Mouse (Mus musculus): ENCODE measurements around the gene Pold1. TPM values are rescaled to one million over a fixed set of nuclear protein-coding genes. Genes with fewer than 3 reads are reported as not detected.

Pold1 gene
- total and polyA plus RNA-seq, 2 experiments from 2014 or later = 18.3 to 41.8 TPM

DNA sequence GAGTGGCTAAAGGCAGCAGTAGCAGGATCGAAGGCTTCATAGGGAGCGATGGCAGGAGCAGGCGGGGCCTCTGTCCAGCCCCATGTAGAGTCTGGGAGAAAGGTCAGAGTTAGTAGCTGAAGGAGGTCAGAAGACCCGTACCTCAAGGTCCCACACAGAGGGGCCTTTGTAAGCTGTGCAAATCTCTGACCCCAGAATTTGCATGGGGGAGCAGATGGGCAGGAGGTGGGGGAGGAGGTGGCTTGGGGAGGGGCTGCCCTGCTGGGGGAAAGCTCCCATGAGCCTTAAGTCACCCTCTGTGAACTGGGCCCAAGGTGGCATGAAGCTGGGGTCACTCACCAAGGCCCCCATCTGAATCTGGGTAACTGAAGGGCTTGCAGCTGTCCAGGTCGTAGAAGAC, 19.1 kb downstream of the Pold1 start:
- ATAC-seq (ENCODE audit: insufficient read depth, low read depth) (no peak), DNase-seq (ENCODE audit: low spot score) (no peak)
- TF ChIP-seq CTCF (IDR thresholded peaks at IDR 0.05; ENCODE audit: low read depth) = no peak
- TF ChIP-seq EP300 (IDR thresholded peaks at IDR 0.05; ENCODE audit: low read depth) = no peak
- 67% methylated on average over 5 of the region's 5 CpGs for WGBS
- Histone ChIP-seq H3K9me3 (replicated peaks; ENCODE audit: control insufficient read depth, low read length) (no peaks in the 10 kb centered on the region), H3K4me1 (ENCODE audit: control insufficient read depth, insufficient read depth) (peaks cover 18% of the 10 kb centered on the region), H3K4me3 (ENCODE audit: low read depth, low read length) (no peak overlapping the region), H3K27ac (ENCODE audit: low read depth) (no peak overlapping the region), H3K36me3 (replicated peaks; ENCODE audit: control insufficient read depth, insufficient read depth, low read length) (peaks cover 14% of the 10 kb centered on the region; the same call in 1 of the 2 replicates), H3K27me3 (ENCODE audit: control insufficient read depth, insufficient read depth, low read length) (no peaks in the 10 kb centered on the region), H3K9ac (replicated peaks; ENCODE audit: low read depth, low read length) (no peak overlapping the region), H3K4me2 (ENCODE audit: low read depth, low read length) (no peak overlapping the region)

GRCm38 (mm10) chr7:44527483-44528398, 20.9 kb downstream of the Pold1 start:
- no peak overlapping the region; the same call in 1 of the 2 replicates for H3K27ac ChIP-seq (ENCODE audit: low read depth)
- DNase-seq (ENCODE audit: low spot score) (peak; percentile 63), ATAC-seq (ENCODE audit: insufficient read depth, low read depth) (peak; percentile 31)
- H3K9ac ChIP-seq (replicated peaks; ENCODE audit: low read depth, low read length) = peak overlapping the region; percentile 43
- H3K4me2 ChIP-seq (ENCODE audit: low read depth, low read length) = peak overlapping the region; percentile 63
- WGBS = 7% methylated on average over 40 of the region's 40 CpGs
- no peaks in the 10 kb centered on the region for H3K9me3 ChIP-seq (replicated peaks; ENCODE audit: control insufficient read depth, low read length)
- TF ChIP-seq EP300 (IDR thresholded peaks at IDR 0.05; ENCODE audit: low read depth) = no peak
- TF ChIP-seq CTCF (IDR thresholded peaks at IDR 0.05; ENCODE audit: low read depth) = peak; percentile 72
- peaks cover 22% of the 10 kb centered on the region for H3K4me1 ChIP-seq (ENCODE audit: control insufficient read depth, insufficient read depth)
- peak overlapping the region; percentile 38 for H3K4me3 ChIP-seq (ENCODE audit: low read depth, low read length)
- H3K27me3 ChIP-seq (ENCODE audit: control insufficient read depth, insufficient read depth, low read length) = no peaks in the 10 kb centered on the region; the same call in 1 of the 2 replicates
- H3K36me3 ChIP-seq (replicated peaks; ENCODE audit: control insufficient read depth, insufficient read depth, low read length) = peaks cover under 1% of the 10 kb centered on the region; the same call in 1 of the 2 replicates

GRCm38 (mm10) chr7:44526414-44527154, 22.1 kb downstream of the Pold1 start:
- ATAC-seq (ENCODE audit: insufficient read depth, low read depth) (no peak), DNase-seq (ENCODE audit: low spot score) (no peak)
- Histone ChIP-seq H3K9me3 (replicated peaks; ENCODE audit: control insufficient read depth, low read length) (no peaks in the 10 kb centered on the region), H3K4me1 (ENCODE audit: control insufficient read depth, insufficient read depth) (peaks cover 22% of the 10 kb centered on the region), H3K4me3 (ENCODE audit: low read depth, low read length) (no peak overlapping the region), H3K27me3 (ENCODE audit: control insufficient read depth, insufficient read depth, low read length) (peaks cover 11% of the 10 kb centered on the region), H3K9ac (replicated peaks; ENCODE audit: low read depth, low read length) (no peak overlapping the region), H3K27ac (ENCODE audit: low read depth) (no peak overlapping the region), H3K4me2 (ENCODE audit: low read depth, low read length) (no peak overlapping the region), H3K36me3 (replicated peaks; ENCODE audit: control insufficient read depth, insufficient read depth, low read length) (no peaks in the 10 kb centered on the region)
- TF ChIP-seq EP300 (IDR thresholded peaks at IDR 0.05; ENCODE audit: low read depth) (no peak), CTCF (IDR thresholded peaks at IDR 0.05; ENCODE audit: low read depth) (no peak)
- 90% methylated on average over 14 of the region's 14 CpGs for WGBS

DNA sequence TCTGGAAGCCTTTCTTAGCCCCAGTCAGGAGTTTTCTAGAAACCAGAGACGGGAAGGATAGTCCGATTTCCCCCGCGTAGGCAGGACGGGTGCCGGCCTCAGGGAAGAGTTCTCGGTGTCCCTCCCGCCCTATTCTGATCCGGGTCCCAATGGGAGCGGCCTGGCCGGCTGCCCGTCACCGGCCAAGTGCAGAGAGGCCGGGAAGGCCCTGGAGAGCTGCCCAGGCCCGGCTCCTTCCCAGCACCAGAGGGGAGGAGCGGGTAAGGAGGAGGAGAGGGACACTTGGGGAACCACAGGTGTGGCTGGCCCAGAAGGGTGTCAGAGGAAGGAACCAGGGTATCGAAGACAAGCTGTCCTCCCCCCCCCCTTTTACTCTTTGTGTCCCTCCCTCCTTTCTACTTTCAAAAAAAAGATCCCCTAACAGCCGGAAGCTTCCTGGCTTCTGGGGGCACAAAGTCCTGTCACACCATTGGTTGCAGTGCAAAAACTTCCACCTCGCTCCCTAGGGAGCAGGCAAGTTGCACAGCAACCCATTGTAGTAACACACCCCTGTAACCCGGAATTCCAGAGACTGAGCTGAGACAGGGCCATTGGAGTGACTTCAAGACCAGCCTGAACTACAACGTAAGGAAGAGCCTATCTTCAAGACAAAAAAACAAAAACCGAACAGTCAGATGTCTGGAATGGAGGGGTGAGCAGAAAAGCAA, 23.4 kb downstream of the Pold1 start:
- TF ChIP-seq EP300 (IDR thresholded peaks at IDR 0.05; ENCODE audit: low read depth) (no peak), CTCF (IDR thresholded peaks at IDR 0.05; ENCODE audit: low read depth) (no peak)
- Histone ChIP-seq H3K9me3 (replicated peaks; ENCODE audit: control insufficient read depth, low read length) (no peaks in the 10 kb centered on the region), H3K27me3 (ENCODE audit: control insufficient read depth, insufficient read depth, low read length) (peaks cover 19% of the 10 kb centered on the region), H3K4me3 (ENCODE audit: low read depth, low read length) (peak overlapping the region; percentile 25), H3K36me3 (replicated peaks; ENCODE audit: control insufficient read depth, insufficient read depth, low read length) (no peaks in the 10 kb centered on the region), H3K27ac (ENCODE audit: low read depth) (peak overlapping the region; percentile 74), H3K4me2 (ENCODE audit: low read depth, low read length) (peak overlapping the region; percentile 48), H3K9ac (replicated peaks; ENCODE audit: low read depth, low read length) (peak overlapping the region; percentile 18), H3K4me1 (ENCODE audit: control insufficient read depth, insufficient read depth) (peaks cover 22% of the 10 kb centered on the region)
- DNase-seq (ENCODE audit: low spot score) = peak; percentile 82
- WGBS = 9% methylated on average over 21 of the region's 22 CpGs
- ATAC-seq (ENCODE audit: insufficient read depth, low read depth) = peak; percentile 73

GRCm38 (mm10) chr7:44524502-44524901, 24.1 kb downstream of the Pold1 start, which contains the start of gene Mybpc2:
Gene Mybpc2 (minus strand): TSS chr7:44524656.
- peak; percentile 54 for ATAC-seq (ENCODE audit: insufficient read depth, low read depth)
- peak within 1 kb of the TSS; percentile 18 for H3K9ac ChIP-seq (replicated peaks; ENCODE audit: low read depth, low read length)
- peak within 1 kb of the TSS; percentile 48 for H3K4me2 ChIP-seq (ENCODE audit: low read depth, low read length)
- peak within 1 kb of the TSS; percentile 25 for H3K4me3 ChIP-seq (ENCODE audit: low read depth, low read length)
- 29% methylated on average over 12 of the region's 12 CpGs for WGBS
- no peaks in the 10 kb centered on the region for H3K36me3 ChIP-seq (replicated peaks; ENCODE audit: control insufficient read depth, insufficient read depth, low read length)
- no peaks in the 10 kb centered on the region for H3K9me3 ChIP-seq (replicated peaks; ENCODE audit: control insufficient read depth, low read length)
- H3K4me1 ChIP-seq (ENCODE audit: control insufficient read depth, insufficient read depth) = peaks cover 22% of the 10 kb centered on the region
- peaks cover 19% of the 10 kb centered on the region for H3K27me3 ChIP-seq (ENCODE audit: control insufficient read depth, insufficient read depth, low read length)
- TF ChIP-seq CTCF (IDR thresholded peaks at IDR 0.05; ENCODE audit: low read depth) = no peak
- TF ChIP-seq EP300 (IDR thresholded peaks at IDR 0.05; ENCODE audit: low read depth) = no peak
- peak; percentile 46 for DNase-seq (ENCODE audit: low spot score)
- H3K27ac ChIP-seq (ENCODE audit: low read depth) = peak within 1 kb of the TSS; percentile 74
